Mouse (Mus musculus) heart, postnatal 10 days (tissue): ENCODE measurements around the gene Mocs2. TPM values are rescaled to one million over a fixed set of nuclear protein-coding genes. Genes with fewer than 3 reads are reported as not detected.
A peak's percentile ranks its signal among the peaks of the same experiment; 100 is the strongest.

Experiments used
- DNase-seq, 2 experiments: peaks; one replicate each; pipeline ENCODE4 v3.0.0; 2021
- intact Hi-C: fragments of 180-260 bp; cut with DNase I; formaldehyde crosslinking; loops from one replicate; pipeline ENCODE4 v1.15.1; 2025
- total RNA-seq, 2 experiments: library from RNA; stranded (reverse); gene quantifications; 2 replicates each; pipeline ENCODE4 v1.2.3; 2021

The Mocs2 gene
- total RNA-seq, 2 experiments from 2014 or later, result 67.5 to 72.7 TPM

DNA sequence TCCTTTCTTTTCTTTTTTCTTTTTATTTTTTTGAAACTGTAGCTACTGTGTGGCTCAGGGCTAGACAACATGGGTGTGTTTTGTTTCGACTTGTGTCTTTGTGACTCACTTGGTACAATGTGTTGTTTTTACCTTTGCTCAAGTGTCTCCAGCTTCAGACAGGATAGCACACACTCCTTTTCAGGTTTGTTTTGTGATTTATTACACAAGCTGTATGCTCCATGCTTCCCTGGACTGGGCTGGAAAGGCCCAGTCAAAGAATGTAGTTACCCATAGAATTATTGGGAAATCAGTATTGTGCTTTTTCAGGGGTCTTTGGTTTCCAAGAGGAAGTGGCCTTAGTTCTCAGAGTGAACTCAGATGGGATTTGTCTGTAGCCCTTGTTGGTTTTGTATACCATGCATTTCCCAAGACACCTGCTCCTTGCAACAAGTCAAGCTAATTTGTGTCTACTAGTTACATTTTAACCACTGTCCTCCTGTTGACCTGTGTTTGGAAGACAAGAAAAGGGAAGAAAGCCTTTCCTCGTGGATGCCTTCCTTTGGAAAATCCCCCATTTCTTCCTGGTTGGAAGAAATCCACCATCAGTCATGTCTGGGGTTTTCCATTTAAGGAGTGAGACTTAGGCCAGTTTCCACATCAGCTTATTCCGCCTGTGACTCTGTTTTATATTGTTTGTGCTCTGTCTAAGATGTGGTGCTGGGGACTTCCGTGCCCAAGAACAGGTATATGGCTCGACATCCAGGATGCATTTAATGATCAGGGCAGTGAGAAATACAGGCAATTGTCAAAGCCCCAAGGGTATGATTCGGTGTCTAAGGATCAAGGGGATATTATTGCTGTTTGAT is 34.5 kb downstream of the Mocs2 start:
- DNase-seq, result no peak
- intact Hi-C loops, result no loop called here

DNA sequence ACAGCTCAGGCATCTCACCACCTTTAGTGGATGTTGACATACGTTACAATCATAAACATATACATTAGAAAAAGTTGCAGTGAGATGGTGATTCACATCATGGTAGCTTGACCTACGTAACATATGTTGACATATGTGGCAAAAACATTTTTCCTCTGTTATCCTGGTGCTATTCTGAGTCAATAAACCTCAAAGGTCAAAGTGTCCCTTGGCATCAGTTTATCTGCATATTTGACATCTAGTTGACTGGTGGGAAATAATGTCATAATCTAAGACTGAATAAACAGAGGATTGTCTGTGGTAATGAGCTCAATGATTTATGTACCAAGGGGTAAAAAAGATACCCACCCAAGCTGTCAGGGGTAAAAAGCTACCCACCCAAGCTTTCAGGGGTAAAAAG is 35.1 kb downstream of the Mocs2 start:
- intact Hi-C loops, result no loop called here
- no peak for DNase-seq

DNA sequence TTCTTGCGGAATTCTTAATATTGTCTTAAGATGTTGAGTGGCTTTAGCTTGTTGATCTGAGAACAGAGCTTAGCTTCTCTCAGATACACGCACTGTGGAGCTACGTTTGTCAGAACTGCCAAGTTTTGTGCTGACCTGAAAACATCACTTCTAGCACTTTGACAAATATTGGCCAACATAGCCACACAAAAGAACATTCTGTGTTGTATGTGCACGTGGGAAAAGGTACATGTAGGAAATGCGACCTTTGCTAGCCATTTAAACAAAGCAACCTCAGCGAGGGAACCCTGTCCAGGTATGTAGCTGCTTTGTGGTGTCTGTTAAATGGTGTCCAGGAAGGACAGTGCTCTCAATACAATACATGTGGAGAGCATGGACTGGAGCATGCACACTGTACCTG is 36.0 kb downstream of the Mocs2 start:
- intact Hi-C loops, result no loop called here

DNA sequence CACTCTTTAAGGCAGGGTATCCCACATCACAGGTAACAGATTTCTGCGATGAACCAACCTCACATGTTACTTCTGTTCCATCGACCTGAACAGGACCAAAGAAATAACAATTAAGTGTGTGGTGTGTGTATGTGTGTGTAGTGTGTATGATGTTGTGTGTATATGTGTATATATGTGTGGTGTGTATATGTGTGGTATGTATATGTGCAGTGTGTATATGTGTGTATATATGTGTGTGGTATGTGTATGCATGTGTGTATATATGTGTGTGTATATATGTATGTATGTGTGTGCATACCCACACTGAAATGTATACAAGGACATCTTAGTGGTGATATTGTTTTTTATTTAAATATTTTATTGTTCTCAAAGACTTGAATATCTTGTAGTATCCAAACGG is 36.4 kb downstream of the Mocs2 start:
- DNase-seq, result no peak
- intact Hi-C loops, result no loop called here

More for the DNA sequence above, 36.0 kb downstream of the Mocs2 start:
- DNase-seq, result no peak

DNA sequence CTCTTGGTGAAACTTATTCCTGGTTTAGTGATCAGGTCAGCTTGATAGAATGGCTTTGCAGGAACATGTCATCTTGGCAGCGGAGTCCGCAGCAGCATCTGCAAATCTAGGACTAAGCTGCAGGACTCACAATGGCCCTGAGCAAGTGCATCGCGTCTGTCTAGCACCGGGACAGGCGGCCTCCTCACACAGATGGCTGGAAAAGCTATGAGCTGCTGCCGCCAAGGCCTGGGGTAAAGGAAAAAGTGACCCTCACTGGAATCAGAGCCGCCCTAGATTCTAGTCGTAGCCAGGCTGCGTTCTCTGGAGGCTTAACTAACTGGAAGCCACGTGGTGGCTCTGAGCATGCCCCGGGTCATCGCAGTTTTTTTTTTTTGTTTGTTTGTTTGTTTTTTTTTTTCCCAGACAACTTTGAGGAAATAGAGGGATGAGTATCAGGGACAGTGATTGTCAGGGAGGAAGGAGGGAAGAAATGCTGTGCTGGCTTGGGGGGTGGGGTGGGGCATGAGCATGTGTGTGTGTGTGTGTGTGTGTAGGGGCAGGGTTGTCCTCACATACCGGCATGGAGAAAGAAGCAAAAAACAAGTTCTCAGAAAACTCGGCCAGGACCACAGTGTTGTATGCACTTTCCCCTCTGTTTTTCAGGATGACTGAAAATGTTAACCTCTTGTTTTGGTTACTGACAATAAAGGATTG is 37.7 kb downstream of the Mocs2 start:
- peak; percentile 41 to 42 for DNase-seq

DNA sequence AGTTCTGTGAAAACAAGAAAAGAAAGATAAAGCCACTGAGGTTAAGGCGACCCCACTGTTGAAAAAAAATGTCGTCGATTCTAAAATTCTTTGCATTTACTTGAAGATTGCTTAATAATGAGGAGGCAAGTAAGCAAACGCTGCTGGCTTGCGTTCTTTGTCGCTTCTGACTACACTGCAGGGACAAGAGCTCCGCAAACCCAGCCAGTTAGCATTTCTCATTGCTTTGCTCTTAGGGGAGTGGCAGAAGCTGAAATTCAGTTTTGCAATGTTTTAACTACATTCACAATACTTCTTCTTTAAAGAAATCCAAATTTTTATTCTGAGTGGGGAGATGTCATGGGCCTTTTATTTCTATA is 38.2 kb downstream of the Mocs2 start:
- intact Hi-C loops, result no loop called here
- no peak for DNase-seq

More for the DNA sequence above, 37.7 kb downstream of the Mocs2 start:
- intact Hi-C loops, result no loop called here

DNA sequence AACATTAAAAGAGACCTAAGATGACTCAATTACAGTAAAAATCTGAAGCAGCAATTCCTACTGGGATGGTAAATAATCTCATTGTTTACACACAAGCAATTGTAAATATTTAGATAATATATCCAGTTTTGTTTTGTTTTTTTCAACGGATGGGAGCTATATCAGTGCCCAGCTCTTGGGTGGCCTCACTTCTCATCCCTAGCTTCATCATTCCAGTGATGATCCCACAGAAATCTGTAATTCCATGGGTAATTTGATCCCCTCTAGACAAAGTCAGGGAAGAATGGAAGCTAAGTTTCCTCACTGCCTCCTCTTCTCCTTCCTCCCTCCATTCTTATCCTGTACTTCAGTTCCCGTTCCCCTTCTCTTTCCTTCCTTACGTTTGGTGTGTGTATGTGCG is 39.5 kb downstream of the Mocs2 start:
- no peak for DNase-seq
- intact Hi-C loops, result no loop called here

DNA sequence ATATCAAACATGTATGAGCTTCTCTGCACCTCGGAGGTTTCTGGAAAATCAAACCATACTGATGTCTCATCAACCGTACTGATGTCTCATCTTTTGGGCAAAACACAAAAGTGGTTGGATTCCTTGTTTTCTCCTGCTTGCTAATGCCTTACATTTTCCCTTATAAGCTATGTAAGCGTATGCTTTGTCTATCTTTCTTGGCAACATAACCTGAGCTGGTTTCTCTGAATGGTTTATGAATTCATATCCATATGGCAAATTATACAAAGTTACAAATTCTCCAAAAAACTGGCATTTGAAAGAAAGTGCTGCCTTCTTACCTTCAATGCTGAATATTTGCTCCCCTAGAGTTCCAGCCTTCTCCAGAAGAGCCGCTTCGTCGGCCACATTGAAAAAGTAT is 56.7 kb downstream of the Mocs2 start:
- DNase-seq, result no peak
- intact Hi-C loops, result no loop called here

DNA sequence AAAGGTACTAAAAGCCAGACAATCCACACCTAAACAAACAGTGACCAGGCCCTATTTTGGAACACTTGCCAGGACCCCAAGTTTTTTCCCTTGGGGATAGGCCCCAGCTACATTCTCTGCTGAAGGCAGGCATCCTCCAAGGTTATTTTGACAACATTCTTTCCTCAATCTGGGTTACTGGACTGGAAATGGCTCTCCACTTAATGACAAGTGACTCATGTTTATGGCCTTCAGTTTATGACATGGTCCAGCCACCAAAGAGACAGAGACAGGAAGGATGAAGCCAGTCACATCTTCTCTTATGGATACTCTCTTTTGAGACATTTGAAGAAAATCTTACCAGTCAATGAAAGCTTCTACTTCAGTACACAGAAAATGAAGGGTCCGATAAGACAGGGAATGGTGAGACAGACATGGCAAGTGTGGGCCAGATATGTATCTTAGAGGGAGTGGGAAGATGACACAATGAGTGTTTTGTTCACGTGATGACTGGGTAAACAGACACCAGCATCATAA is 58.0 kb downstream of the Mocs2 start:
- intact Hi-C loops, result no loop called here
- DNase-seq, result no peak

DNA sequence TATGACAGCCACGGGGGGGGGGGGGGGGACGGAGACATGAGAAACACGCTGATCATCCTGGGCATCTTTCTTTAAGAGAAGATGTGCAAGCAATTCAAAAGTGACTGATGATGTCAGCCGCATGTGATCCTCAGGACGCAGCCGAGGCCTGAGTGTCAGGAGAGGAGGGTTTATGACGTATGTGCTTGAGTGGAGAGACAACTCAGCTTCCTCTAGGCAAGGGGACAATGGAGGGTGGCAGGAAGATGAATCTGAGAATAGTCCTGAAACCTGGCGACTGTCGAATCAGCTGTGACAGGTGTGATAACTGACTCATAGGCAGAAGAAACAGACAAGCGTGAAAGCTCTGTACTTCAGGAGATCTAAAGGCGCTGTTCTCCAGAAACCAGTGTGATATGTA is 60.6 kb downstream of the Mocs2 start:
- no peak for DNase-seq
- intact Hi-C loops, result no loop called here

Other genes with a start within 250 kb of the Mocs2 start
- gene Itga2, start 113.9 kb downstream of the Mocs2 start, total RNA-seq, result 1 to 10 TPM; 2.8 to 3.6 TPM